Mouse (Mus musculus) mature B cell (primary cell): ENCODE measurements around the gene Vpreb3.

ENCODE experiments used
- in situ Hi-C: fragments of 300-500 bp; cut with MboI; formaldehyde crosslinking; loops from 2 replicates; pipeline ENCODE4 v1.14.3; 2019

Gene Vpreb3

GRCm38 (mm10) chr10:75932081-75932678 is 10.7 kb upstream of the Vpreb3 start:
- in situ Hi-C loops, result no loop called here

- in situ Hi-C loops, result no loop called here
These were observed 10.0 kb upstream of the Vpreb3 start, which contains the start of gene Chchd10 for GRCm38 (mm10) chr10:75932891-75933290. Gene Chchd10, plus strand, starts transcription at chr10:75933130.

- in situ Hi-C loops, result no loop called here
These were observed 7.9 kb upstream of the Vpreb3 start for GRCm38 (mm10) chr10:75934991-75935390.

GRCm38 (mm10) chr10:75935680-75936541 is 6.9 kb upstream of the Vpreb3 start, which contains the start of gene Mmp11:
Gene Mmp11, minus strand, starts transcription at chr10:75936496.
- in situ Hi-C loops, result no loop called here

- in situ Hi-C loops, result no loop called here
These were observed 5.8 kb upstream of the Vpreb3 start for GRCm38 (mm10) chr10:75936909-75937667.

GRCm38 (mm10) chr10:75937851-75938643 is 4.8 kb upstream of the Vpreb3 start:
- in situ Hi-C loops, result no loop called here

- in situ Hi-C loops, result no loop called here
These were observed 3.2 kb upstream of the Vpreb3 start for GRCm38 (mm10) chr10:75939481-75940234.

GRCm38 (mm10) chr10:75940520-75940919 is 2.3 kb upstream of the Vpreb3 start, which contains the start of gene Gm867:
Gene Gm867, minus strand, starts transcription at chr10:75940672.
- in situ Hi-C loops, result no loop called here

GRCm38 (mm10) chr10:75941042-75941824 is 1.6 kb upstream of the Vpreb3 start:
- in situ Hi-C loops, result no loop called here

GRCm38 (mm10) chr10:75944066-75944772 is 1.4 kb downstream of the Vpreb3 start:
- in situ Hi-C loops, result no loop called here

GRCm38 (mm10) chr10:75945213-75945612 is 2.4 kb downstream of the Vpreb3 start:
- in situ Hi-C loops, result loop anchor here (5.0 kb wide), 1 partner anchor 48 kb away; no protein-coding TSS in a partner anchor

GRCm38 (mm10) chr10:75945896-75946295 is 3.0 kb downstream of the Vpreb3 start:
- in situ Hi-C loops, result loop anchor here (5.0 kb wide), 1 partner anchor 49 kb away; no protein-coding TSS in a partner anchor

- in situ Hi-C loops, result loop anchor here (5.0 kb wide), 1 partner anchor 51 kb away; no protein-coding TSS in a partner anchor
These were observed 5.2 kb downstream of the Vpreb3 start for GRCm38 (mm10) chr10:75948079-75948478.

GRCm38 (mm10) chr10:75949053-75950045 is 6.5 kb downstream of the Vpreb3 start:
- in situ Hi-C loops, result loop anchor here (5.0 to 10.0 kb wide), 2 partner anchors 52 to 205 kb away; no protein-coding TSS in a partner anchor

GRCm38 (mm10) chr10:75950791-75951210 is 7.9 kb downstream of the Vpreb3 start:
- in situ Hi-C loops, result loop anchor here (10.0 kb wide), 1 partner anchor 206 kb away; no protein-coding TSS in a partner anchor

- in situ Hi-C loops, result loop anchor here (10.0 kb wide), 1 partner anchor 207 kb away; no protein-coding TSS in a partner anchor
These were observed 8.7 kb downstream of the Vpreb3 start for GRCm38 (mm10) chr10:75951424-75952050.

GRCm38 (mm10) chr10:75954381-75954811 is 11.5 kb downstream of the Vpreb3 start, which contains the start of gene Gm5134:
Gene Gm5134, plus strand, starts transcription at chr10:75954514.
- in situ Hi-C loops, result loop anchor here (10.0 kb wide), 1 partner anchor 210 kb away; no protein-coding TSS in a partner anchor
